Mouse (Mus musculus): ENCODE data around the gene Abcb9. TPM values are rescaled to one million over a fixed set of nuclear protein-coding genes. Genes with fewer than 3 reads are reported as not detected.

Abcb9 gene
- total RNA-seq, 1 experiment, result 0.76 TPM

DNA sequence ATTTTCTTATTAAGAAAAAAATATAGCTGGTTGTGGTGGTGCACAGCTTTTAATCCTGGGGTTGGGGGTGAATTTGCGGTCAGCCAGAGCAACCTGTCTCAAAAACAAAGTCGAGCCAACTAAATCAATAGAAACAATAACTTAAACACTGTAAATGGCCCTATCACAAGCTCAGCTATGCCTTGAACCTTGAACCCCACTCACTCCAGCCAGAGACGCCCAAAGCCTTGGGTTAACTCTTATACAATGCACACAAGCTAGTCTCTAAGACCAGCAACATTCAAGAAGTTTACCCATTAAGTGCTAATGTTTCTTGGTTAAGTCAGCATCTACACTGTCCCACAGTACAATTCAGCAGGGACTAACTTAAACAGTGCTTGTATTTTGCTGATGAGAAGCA is 25.9 kb downstream of the Abcb9 start:
- TF ChIP-seq ZNF384 (IDR thresholded peaks at IDR 0.05; ENCODE audit: low read depth, low read length) (no peak), ZC3H11A (IDR thresholded peaks at IDR 0.05; ENCODE audit: borderline replicate concordance, low read depth, low read length) (no peak), CHD2 (IDR thresholded peaks at IDR 0.05; ENCODE audit: low read depth, low read length) (no peak), HCFC1 (IDR thresholded peaks at IDR 0.05; ENCODE audit: borderline replicate concordance, insufficient read depth, low read length) (no peak), MAFK (IDR thresholded peaks at IDR 0.05; ENCODE audit: insufficient read depth, low read depth, low read length) (no peak)
- no peaks in the 10 kb centered on the region for H3K36me3 ChIP-seq (ENCODE audit: control insufficient read depth, insufficient read depth, low read length, poor library complexity, severe bottlenecking)
- in situ Hi-C loops (cut with MboI; ENCODE audit: low sequenced_read_pairs in 2 of 2, unreplicated experiment in 2 of 2), result no loop called here
- H3K9ac ChIP-seq (ENCODE audit: insufficient read depth, low read depth, low read length, poor library complexity, severe bottlenecking), result no peak overlapping the region
- no peaks in the 10 kb centered on the region for H3K4me1 ChIP-seq (ENCODE audit: control insufficient read depth in 2 of 2, insufficient read depth in 2 of 2, low read length in 2 of 2, poor library complexity in 1 of 2)
- no peak overlapping the region for H3K4me3 ChIP-seq (ENCODE audit: insufficient read depth in 1 of 2, low read depth in 1 of 2, low read length in 2 of 2, poor library complexity in 1 of 2, severe bottlenecking in 1 of 2)
- no peak for DNase-seq (ENCODE audit: low read depth, low spot score)
- H3K27ac ChIP-seq (ENCODE audit: insufficient read depth, low read depth, low read length, poor library complexity, severe bottlenecking), result no peak overlapping the region
- no peaks in the 10 kb centered on the region for H3K9me3 ChIP-seq (ENCODE audit: control insufficient read depth, insufficient read depth, low read depth, low read length)

DNA sequence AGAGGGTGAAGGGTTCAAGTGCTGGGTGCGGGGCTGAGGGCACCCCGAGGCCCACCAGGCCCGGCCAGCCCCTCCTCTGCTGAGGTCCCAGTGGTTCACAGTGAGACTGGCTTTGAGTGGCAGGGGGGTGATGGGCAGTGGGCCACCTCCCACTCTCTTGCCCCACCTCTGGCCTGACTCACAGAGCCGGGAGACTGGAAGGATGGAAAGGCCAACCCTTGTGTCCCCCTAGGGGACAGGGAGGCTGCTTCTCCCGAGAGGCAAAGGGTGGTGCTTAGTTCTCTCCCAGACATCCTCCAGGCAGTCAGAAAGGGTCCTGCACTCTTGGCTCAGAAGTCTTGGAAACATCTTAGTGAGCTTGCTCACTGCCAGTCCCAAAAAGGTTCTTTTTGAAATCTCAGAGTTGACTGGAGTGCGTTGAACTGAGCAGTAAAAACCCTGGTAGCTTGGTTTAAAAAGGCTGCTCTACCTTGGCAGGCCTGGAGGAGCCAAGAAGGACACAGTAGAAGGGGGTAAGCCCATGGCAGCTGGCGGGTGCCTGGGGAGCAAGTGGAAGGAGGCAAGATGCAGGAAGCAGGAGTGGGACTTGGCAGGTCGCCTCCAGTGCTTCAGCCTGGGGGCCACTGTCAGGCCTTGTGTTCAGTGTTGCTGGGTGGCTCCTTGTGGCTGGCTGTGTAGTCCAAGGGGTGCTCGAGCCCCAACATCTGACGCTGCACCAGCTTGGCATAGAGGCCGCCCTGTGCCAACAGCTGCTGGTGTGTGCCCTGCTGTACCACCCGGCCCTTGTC is 33.4 kb downstream of the Abcb9 start:
- Histone ChIP-seq H3K9ac (ENCODE audit: insufficient read depth, low read depth, low read length, poor library complexity, severe bottlenecking) (peak overlapping the region; percentile 6; the same call in 1 of the 2 replicates), H3K4me1 (ENCODE audit: control insufficient read depth in 2 of 2, insufficient read depth in 2 of 2, low read length in 2 of 2, poor library complexity in 1 of 2) (no peaks in the 10 kb centered on the region; a peak in 1 of 4 replicates), H3K9me3 (ENCODE audit: control insufficient read depth, insufficient read depth, low read depth, low read length) (no peaks in the 10 kb centered on the region), H3K27ac (ENCODE audit: insufficient read depth, low read depth, low read length, poor library complexity, severe bottlenecking) (no peak overlapping the region), H3K36me3 (ENCODE audit: control insufficient read depth, insufficient read depth, low read length, poor library complexity, severe bottlenecking) (no peaks in the 10 kb centered on the region), H3K4me3 (ENCODE audit: insufficient read depth in 1 of 2, low read depth in 1 of 2, low read length in 2 of 2, poor library complexity in 1 of 2, severe bottlenecking in 1 of 2) (peak overlapping the region; percentile 33 to 47; a peak in 3 of 4 replicates)
- in situ Hi-C loops (cut with MboI; ENCODE audit: low sequenced_read_pairs in 2 of 2, unreplicated experiment in 2 of 2), result no loop called here
- DNase-seq (ENCODE audit: low read depth, low spot score), result no peak
- TF ChIP-seq ZC3H11A (IDR thresholded peaks at IDR 0.05; ENCODE audit: borderline replicate concordance, low read depth, low read length) (no peak), MAFK (IDR thresholded peaks at IDR 0.05; ENCODE audit: insufficient read depth, low read depth, low read length) (no peak), ZNF384 (IDR thresholded peaks at IDR 0.05; ENCODE audit: low read depth, low read length) (no peak), CHD2 (IDR thresholded peaks at IDR 0.05; ENCODE audit: low read depth, low read length) (no peak), HCFC1 (IDR thresholded peaks at IDR 0.05; ENCODE audit: borderline replicate concordance, insufficient read depth, low read length) (no peak)

DNA sequence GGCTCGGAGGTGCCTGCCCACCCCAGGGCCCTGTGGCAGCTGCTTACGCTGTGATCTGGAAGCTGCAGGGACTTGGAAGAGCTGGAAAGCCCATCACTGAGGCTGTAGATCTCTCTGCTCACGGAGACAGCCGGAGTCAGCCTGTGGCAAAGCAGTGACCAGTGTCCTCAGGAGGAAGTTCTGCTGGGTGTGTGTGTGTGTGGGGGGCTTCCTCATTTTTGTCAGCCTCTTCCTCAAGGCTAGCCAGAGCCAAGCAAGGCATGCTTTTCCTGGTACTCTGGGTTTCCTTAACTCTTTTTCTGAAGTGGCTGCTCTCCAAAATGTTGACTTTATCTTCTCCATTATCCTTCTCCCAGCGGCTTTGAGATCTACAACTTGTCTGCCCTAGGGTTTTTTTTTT is 35.9 kb downstream of the Abcb9 start:
- H3K4me3 ChIP-seq (ENCODE audit: insufficient read depth in 1 of 2, low read depth in 1 of 2, low read length in 2 of 2, poor library complexity in 1 of 2, severe bottlenecking in 1 of 2), result no peak overlapping the region
- no peaks in the 10 kb centered on the region for H3K9me3 ChIP-seq (ENCODE audit: control insufficient read depth, insufficient read depth, low read depth, low read length)
- TF ChIP-seq MAFK (IDR thresholded peaks at IDR 0.05; ENCODE audit: insufficient read depth, low read depth, low read length) (no peak), ZC3H11A (IDR thresholded peaks at IDR 0.05; ENCODE audit: borderline replicate concordance, low read depth, low read length) (no peak), CHD2 (IDR thresholded peaks at IDR 0.05; ENCODE audit: low read depth, low read length) (no peak), ZNF384 (IDR thresholded peaks at IDR 0.05; ENCODE audit: low read depth, low read length) (no peak), HCFC1 (IDR thresholded peaks at IDR 0.05; ENCODE audit: borderline replicate concordance, insufficient read depth, low read length) (no peak)
- no peak overlapping the region for H3K9ac ChIP-seq (ENCODE audit: insufficient read depth, low read depth, low read length, poor library complexity, severe bottlenecking)
- no peak overlapping the region for H3K27ac ChIP-seq (ENCODE audit: insufficient read depth, low read depth, low read length, poor library complexity, severe bottlenecking)
- H3K4me1 ChIP-seq (ENCODE audit: control insufficient read depth in 2 of 2, insufficient read depth in 2 of 2, low read length in 2 of 2, poor library complexity in 1 of 2), result peaks cover 0 to 4% of the 10 kb centered on the region in 2 experiments; a peak in 1 of 4 replicates
- in situ Hi-C loops (cut with MboI; ENCODE audit: low sequenced_read_pairs in 2 of 2, unreplicated experiment in 2 of 2), result no loop called here
- H3K36me3 ChIP-seq (ENCODE audit: control insufficient read depth, insufficient read depth, low read length, poor library complexity, severe bottlenecking), result no peaks in the 10 kb centered on the region
- no peak for DNase-seq (ENCODE audit: low read depth, low spot score)

DNA sequence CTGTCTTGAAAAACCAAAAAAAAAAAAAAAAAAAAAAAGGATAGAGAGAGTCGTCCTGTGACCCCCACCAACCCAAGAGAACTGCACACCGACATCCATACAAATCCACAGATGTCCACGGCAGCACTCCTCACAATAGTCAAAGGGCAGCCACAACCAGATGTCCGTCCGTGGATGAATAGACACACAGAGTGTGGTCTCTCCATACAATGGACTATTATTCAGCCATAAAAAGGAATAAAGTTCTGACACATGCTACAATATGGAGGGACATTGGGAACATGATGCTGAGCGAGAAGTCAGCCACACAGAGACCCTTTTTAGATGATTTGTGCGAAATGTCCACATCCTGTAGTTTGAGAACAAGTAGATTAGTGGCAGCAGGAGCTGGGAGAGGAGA is 36.8 kb downstream of the Abcb9 start:
- TF ChIP-seq ZNF384 (IDR thresholded peaks at IDR 0.05; ENCODE audit: low read depth, low read length), result no peak
- no peak for TF ChIP-seq MAFK (IDR thresholded peaks at IDR 0.05; ENCODE audit: insufficient read depth, low read depth, low read length)
- TF ChIP-seq CHD2 (IDR thresholded peaks at IDR 0.05; ENCODE audit: low read depth, low read length), result no peak
- TF ChIP-seq HCFC1 (IDR thresholded peaks at IDR 0.05; ENCODE audit: borderline replicate concordance, insufficient read depth, low read length), result no peak
- TF ChIP-seq ZC3H11A (IDR thresholded peaks at IDR 0.05; ENCODE audit: borderline replicate concordance, low read depth, low read length), result no peak

More for the DNA sequence above, 36.8 kb downstream of the Abcb9 start:
- H3K4me3 ChIP-seq (ENCODE audit: insufficient read depth in 1 of 2, low read depth in 1 of 2, low read length in 2 of 2, poor library complexity in 1 of 2, severe bottlenecking in 1 of 2), result no peak overlapping the region
- H3K4me1 ChIP-seq (ENCODE audit: control insufficient read depth in 2 of 2, insufficient read depth in 2 of 2, low read length in 2 of 2, poor library complexity in 1 of 2), result peaks cover 0 to 4% of the 10 kb centered on the region in 2 experiments; a peak in 1 of 4 replicates
- in situ Hi-C loops (cut with MboI; ENCODE audit: low sequenced_read_pairs in 2 of 2, unreplicated experiment in 2 of 2), result no loop called here
- no peaks in the 10 kb centered on the region for H3K9me3 ChIP-seq (ENCODE audit: control insufficient read depth, insufficient read depth, low read depth, low read length)
- no peak overlapping the region for H3K9ac ChIP-seq (ENCODE audit: insufficient read depth, low read depth, low read length, poor library complexity, severe bottlenecking)
- DNase-seq (ENCODE audit: low read depth, low spot score), result no peak
- H3K36me3 ChIP-seq (ENCODE audit: control insufficient read depth, insufficient read depth, low read length, poor library complexity, severe bottlenecking), result no peaks in the 10 kb centered on the region
- H3K27ac ChIP-seq (ENCODE audit: insufficient read depth, low read depth, low read length, poor library complexity, severe bottlenecking), result no peak overlapping the region
